Mouse (Mus musculus) cerebellum, adult 2 months (tissue): ENCODE measurements at regions not wholly inside any gene's neighbourhood (a gene's known extent, or its start where the extent isn't known, plus 50 kb on each side); places are given as distances from the start of the nearest gene placed in this dataset.
A peak's percentile ranks its signal among the peaks of the same experiment; 100 is the strongest.

ENCODE experiments used
- DNase-seq, 2 experiments: peaks; one replicate each; pipeline ENCODE4 v3.0.0; 2021
- H3K27ac ChIP-seq: fragments of 200-500 bp; 2 replicates; pipeline ENCODE4 v1.5.1; 2012; ENCODE audit warnings: low read length, control low read depth, inconsistent platforms; ENCODE audit not compliant: insufficient read depth
- H3K27me3 ChIP-seq: fragments of 200-500 bp; 2 replicates; pipeline ENCODE4 v1.6.1; 2012; ENCODE audit warnings: inconsistent platforms, mild to moderate bottlenecking, low read length, moderate library complexity; ENCODE audit not compliant: control insufficient read depth, insufficient read depth
- H3K4me1 ChIP-seq: fragments of 200-500 bp; 2 replicates; pipeline ENCODE4 v1.6.1; 2011; ENCODE audit warnings: low read length; ENCODE audit not compliant: control insufficient read depth, insufficient read depth
- H3K4me3 ChIP-seq: fragments of 200-500 bp; replicated peaks from 2 replicates; pipeline ENCODE3; 2011; ENCODE audit warnings: mild to moderate bottlenecking, low read depth, low read length, control low read depth; ENCODE audit not compliant: insufficient read depth
- CTCF ChIP-seq: fragments of 200-500 bp; IDR thresholded peaks from 2 replicates; pipeline ENCODE4 v1.5.1; 2011; ENCODE audit warnings: low read depth, mild to moderate bottlenecking, control low read depth, low read length, moderate library complexity, borderline replicate concordance; ENCODE audit not compliant: insufficient read depth
- POLR2A ChIP-seq: fragments of 200-500 bp; IDR thresholded peaks from 2 replicates; pipeline ENCODE4 v1.6.1; 2011; ENCODE audit warnings: low read length, control low read depth, borderline replicate concordance; ENCODE audit not compliant: insufficient read depth
- WGBS: fragments of 180-500 bp; shearing (Covaris S2); methylation state at CpG from one replicate; pipeline ENCODE4 v1.1.7; 2018; 5-methylcytosine and 5-hydroxymethylcytosine counted together

GRCm38 (mm10) chr17:64469754-64470400 lies 130.7 kb upstream of the Man2a1 start:
- TF ChIP-seq CTCF = no peak
- no peak for TF ChIP-seq POLR2A
- H3K4me1 ChIP-seq = no peaks in the 10 kb centered on the region
- no peak overlapping the region for H3K4me3 ChIP-seq
- H3K27me3 ChIP-seq = no peaks in the 10 kb centered on the region; the same call in 1 of the 2 replicates
- no peak overlapping the region for H3K27ac ChIP-seq
- no peak for DNase-seq
- 7% methylated on average over 12 of the region's 12 CpGs for WGBS

GRCm38 (mm10) chr17:64480607-64481038 lies 119.9 kb upstream of the Man2a1 start:
- Histone ChIP-seq H3K27ac (no peak overlapping the region), H3K27me3 (no peaks in the 10 kb centered on the region), H3K4me3 (no peak overlapping the region), H3K4me1 (no peaks in the 10 kb centered on the region)
- TF ChIP-seq POLR2A (no peak), CTCF (no peak)
- DNase-seq = peak in 1 of 2 experiments; percentile 8
- 8% methylated on average over 1 of the region's 1 CpGs for WGBS

GRCm38 (mm10) chr17:64484835-64485234 lies 115.7 kb upstream of the Man2a1 start:
- no peak for DNase-seq
- Histone ChIP-seq H3K27ac (no peak overlapping the region), H3K4me1 (no peaks in the 10 kb centered on the region), H3K27me3 (no peaks in the 10 kb centered on the region), H3K4me3 (no peak overlapping the region)
- 82% methylated on average over 4 of the region's 4 CpGs for WGBS
- TF ChIP-seq CTCF = no peak
- no peak for TF ChIP-seq POLR2A

DNA sequence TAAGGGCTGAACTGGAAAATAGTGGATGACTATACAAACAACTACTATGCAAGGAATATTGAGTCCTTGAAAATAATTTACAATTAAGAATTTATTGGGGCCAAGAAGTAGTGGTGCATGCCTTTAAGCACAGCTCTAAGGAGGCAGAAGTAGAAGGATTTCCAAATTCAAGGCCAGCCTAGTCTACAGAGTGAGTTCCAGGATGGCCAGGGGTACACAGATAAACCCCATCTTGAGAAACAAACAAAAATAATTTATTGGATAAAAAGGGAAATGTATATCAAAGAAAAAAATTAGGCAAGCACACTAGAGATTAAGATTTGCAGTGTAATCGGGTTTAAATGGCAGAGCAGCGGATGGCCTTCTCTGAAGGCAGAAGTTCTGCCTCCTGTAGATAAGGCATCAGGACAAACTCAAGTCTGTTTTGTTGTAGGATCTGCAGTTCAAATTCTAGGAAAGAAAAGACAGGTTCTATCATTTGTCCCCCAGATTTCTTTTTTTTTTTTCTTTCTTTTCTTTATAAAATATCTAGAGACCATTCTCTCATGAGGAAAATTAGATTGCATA lies 110.7 kb upstream of the Man2a1 start:
- no peaks in the 10 kb centered on the region for H3K4me1 ChIP-seq
- no peaks in the 10 kb centered on the region for H3K27me3 ChIP-seq
- no peak overlapping the region for H3K4me3 ChIP-seq
- no peak for DNase-seq
- TF ChIP-seq POLR2A = no peak
- no peak for TF ChIP-seq CTCF
- WGBS = 87% methylated on average over 2 of the region's 2 CpGs
- no peak overlapping the region for H3K27ac ChIP-seq

GRCm38 (mm10) chr17:64490664-64491063 lies 109.9 kb upstream of the Man2a1 start:
- TF ChIP-seq CTCF (no peak), POLR2A (no peak)

GRCm38 (mm10) chr17:64491922-64492353 lies 108.6 kb upstream of the Man2a1 start:
- DNase-seq = no peak
- Histone ChIP-seq H3K4me3 (no peak overlapping the region), H3K27ac (no peak overlapping the region), H3K4me1 (no peaks in the 10 kb centered on the region), H3K27me3 (no peaks in the 10 kb centered on the region)
- WGBS = 58% methylated on average over 9 of the region's 10 CpGs
- TF ChIP-seq CTCF = no peak

More at GRCm38 (mm10) chr17:64490664-64491063, 109.9 kb upstream of the Man2a1 start:
- no peak for DNase-seq
- no peak overlapping the region for H3K27ac ChIP-seq
- no peak overlapping the region for H3K4me3 ChIP-seq
- H3K27me3 ChIP-seq = no peaks in the 10 kb centered on the region
- H3K4me1 ChIP-seq = no peaks in the 10 kb centered on the region
- 79% methylated on average over 7 of the region's 7 CpGs for WGBS

DNA sequence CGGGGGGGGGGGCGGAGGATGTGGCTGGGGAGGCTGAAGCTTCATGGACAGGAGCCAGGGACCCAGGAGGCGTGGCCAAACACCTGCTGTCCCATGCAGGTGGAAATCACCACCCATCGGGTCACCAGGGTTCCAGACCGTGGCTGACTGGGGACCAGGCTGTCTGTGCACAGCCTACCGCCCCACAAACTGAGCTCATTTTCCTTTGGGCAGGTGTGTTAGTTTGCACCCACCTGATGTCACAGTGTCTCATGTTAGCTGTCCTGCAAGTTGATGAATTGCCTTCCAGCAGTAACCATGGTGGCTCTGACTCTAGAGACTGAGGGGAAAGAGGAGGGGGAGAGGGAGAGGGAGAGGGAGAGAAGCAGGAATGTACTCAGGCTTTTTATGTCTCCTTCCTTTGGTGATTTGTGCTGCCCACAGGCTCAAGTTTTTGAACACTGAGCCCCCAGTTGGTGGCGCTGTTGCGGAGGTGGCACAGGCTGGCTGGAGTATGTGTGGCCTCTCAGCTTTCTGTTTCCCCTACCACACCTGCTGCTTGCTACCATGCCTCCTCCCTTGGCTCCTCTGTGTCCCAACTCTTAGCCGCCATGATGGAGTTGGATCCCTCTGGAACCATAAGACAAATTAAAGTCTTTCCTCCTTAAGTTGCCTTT lies 107.8 kb upstream of the Man2a1 start:
- no peak overlapping the region for H3K4me3 ChIP-seq
- no peak for DNase-seq
- WGBS = 50% methylated on average over 9 of the region's 9 CpGs

More for the DNA sequence above, 107.8 kb upstream of the Man2a1 start:
- H3K27me3 ChIP-seq = no peaks in the 10 kb centered on the region
- no peaks in the 10 kb centered on the region for H3K4me1 ChIP-seq
- TF ChIP-seq CTCF (peak; percentile 10; the same call in 1 of the 2 replicates), POLR2A (no peak)
- H3K27ac ChIP-seq = no peak overlapping the region
